9 mouse cellular contexts compared by ENCODE assay signal in genomic region chr19:47936938-47937337, GRCm38 (mm10). TPM values are rescaled to one million over a fixed set of nuclear protein-coding genes. Genes with fewer than 3 reads are reported as not detected.
DNase-seq lines count a peak whose midpoint lies in the region; ATAC-seq and TF ChIP-seq lines count a peak whose summit lies in the region.
"Had no signal": no experiment of that assay in that cellular context is flagged by ENCODE, and none has a peak within 500 bp of the region (broad histone marks: within the 10 kb centered on the region; RNA-seq: fewer than 3 reads in every experiment).

No protein-coding gene starts in this region.

- H3K4me2 ChIP-seq in CH12.LX (ENCODE audit: insufficient read depth, low read depth, poor library complexity, severe bottlenecking) = peak overlapping the region; percentile 96
- peak overlapping the region; percentile 67 for H3K4me2 ChIP-seq in hindbrain, embryonic 13.5 days

- TF ChIP-seq RAD21 in CH12.LX (IDR thresholded peaks at IDR 0.05; ENCODE audit: low read depth, low read length) = no peak

- H3K27ac ChIP-seq in CH12.LX (ENCODE audit: insufficient read depth, low read depth) = peak overlapping the region; percentile 67
- no peak overlapping the region for H3K27ac ChIP-seq in hindbrain, embryonic 13.5 days

- H3K9ac ChIP-seq in CH12.LX (ENCODE audit: insufficient read depth, low read depth) = peak overlapping the region; percentile 85
- peak overlapping the region; percentile 65; the same call in 1 of the 2 replicates for H3K9ac ChIP-seq in hindbrain, embryonic 13.5 days

- TF ChIP-seq CTCF in CH12.LX (conservative IDR thresholded peaks at IDR 0.05 in 1 of 2, IDR thresholded peaks at IDR 0.05 in 1 of 2; ENCODE audit: low read depth in 2 of 2, low read length in 2 of 2) = no peak

- H3K9me3 ChIP-seq in CH12.LX (replicated peaks; ENCODE audit: low read length) = no peaks in the 10 kb centered on the region
- no peaks in the 10 kb centered on the region for H3K9me3 ChIP-seq in hindbrain, embryonic 13.5 days
- no peaks in the 10 kb centered on the region for H3K9me3 ChIP-seq in megakaryocyte, embryonic 14.5 days

- in situ Hi-C loops in CH12.LX (cut with MboI; ENCODE audit: low pct_ligation_motif_present, low pct_unique_long_range_greater_than_20kb, low sequenced_read_pairs) = loop anchor here (25.0 kb wide), 1 partner anchor 275 kb away; no protein-coding TSS in a partner anchor

- DNase-seq in 416B (ENCODE audit: low read depth) (peak; percentile 66), CH12.LX (ENCODE audit: extremely low read depth) (no peak)
- no peak for DNase-seq in natural killer cell, adult 2 months (ENCODE audit: low spot score in 2 of 2)
- DNase-seq in right cerebral cortex, postnatal 36 days (ENCODE audit: low spot score in 2 of 2) = no peak
- DNase-seq: kidney, adult 9 months had no signal

- H3K27me3 ChIP-seq in CH12.LX (replicated peaks) = peaks cover 39% of the 10 kb centered on the region
- H3K27me3 ChIP-seq in hindbrain, embryonic 13.5 days = peaks cover 12% of the 10 kb centered on the region
- peaks cover 42% of the 10 kb centered on the region for H3K27me3 ChIP-seq in megakaryocyte, embryonic 14.5 days (replicated peaks)

- dilution Hi-C loops in CH12.LX (cut with MboI; ENCODE audit: extremely low pct_ligation_motif_present, extremely low pct_unique_long_range_greater_than_20kb, low sequenced_read_pairs) = no loop called here

- TF ChIP-seq POLR2A in CH12.LX (IDR thresholded peaks at IDR 0.05; ENCODE audit: low read depth, low read length) = no peak

- no peak for TF ChIP-seq EP300 in CH12.LX (IDR thresholded peaks at IDR 0.05; ENCODE audit: low read length)

- no peak for ATAC-seq in hindbrain, embryonic 13.5 days (ENCODE audit: low FRiP score)
- no peak for ATAC-seq in megakaryocyte-erythroid progenitor cell, adult 5-6 weeks (replicated peaks; ENCODE audit: low FRiP score, low TSS enrichment, poor library complexity, severe bottlenecking)

- H3K4me3 ChIP-seq in CH12.LX (replicated peaks in 1 of 3; ENCODE audit: low read depth in 2 of 3, low read length in 2 of 3, poor library complexity in 1 of 3) = peak overlapping the region; percentile 58 to 71 (median 68)
- peak overlapping the region; percentile 42 for H3K4me3 ChIP-seq in hindbrain, embryonic 13.5 days
- H3K4me3 ChIP-seq in megakaryocyte, embryonic 14.5 days (replicated peaks) = peak overlapping the region; percentile 89

- WGBS in hindbrain, embryonic 13.5 days = 55% methylated on average over 9 of the region's 9 CpGs

- H3K4me1 ChIP-seq in CH12.LX (ENCODE audit: control insufficient read depth in 1 of 2, insufficient read depth in 2 of 2) = peaks cover 10 to 24% of the 10 kb centered on the region in 2 experiments
- peaks cover 12% of the 10 kb centered on the region for H3K4me1 ChIP-seq in hindbrain, embryonic 13.5 days (replicated peaks)
- peaks cover 19% of the 10 kb centered on the region for H3K4me1 ChIP-seq in megakaryocyte, embryonic 14.5 days

- no peaks in the 10 kb centered on the region for H3K79me2 ChIP-seq in CH12.LX (replicated peaks; ENCODE audit: control insufficient read depth, extremely low read depth, insufficient read depth, poor library complexity, severe bottlenecking)

- no peaks in the 10 kb centered on the region for H3K36me3 ChIP-seq in CH12.LX (replicated peaks in 1 of 2; ENCODE audit: control insufficient read depth in 1 of 2, insufficient read depth in 1 of 2, low read length in 1 of 2)
- H3K36me3 ChIP-seq in hindbrain, embryonic 13.5 days = no peaks in the 10 kb centered on the region
- no peaks in the 10 kb centered on the region for H3K36me3 ChIP-seq in megakaryocyte, embryonic 14.5 days (replicated peaks; ENCODE audit: low read length)

TF ChIP-seq in CH12.LX, 34 proteins besides CTCF, POLR2A, EP300 and RAD21:
- TF ChIP-seq RCOR1 (conservative IDR thresholded peaks at IDR 0.05; ENCODE audit: low read depth, low read length) = no peak
- TF ChIP-seq UBTF (IDR thresholded peaks at IDR 0.05; ENCODE audit: low read depth, low read length) = no peak
- TF ChIP-seq ELF1 (IDR thresholded peaks at IDR 0.05; ENCODE audit: low read depth, low read length) = no peak
- TF ChIP-seq KAT2A (IDR thresholded peaks at IDR 0.05; ENCODE audit: insufficient replicate concordance, low read length) = no peak
- TF ChIP-seq BHLHE40 (IDR thresholded peaks at IDR 0.05; ENCODE audit: low read depth, low read length) = no peak
- TF ChIP-seq PAX5 (IDR thresholded peaks at IDR 0.05; ENCODE audit: low read length) = no peak
- no peak for TF ChIP-seq HCFC1 (IDR thresholded peaks at IDR 0.05; ENCODE audit: low read depth, low read length)
- TF ChIP-seq MAZ (IDR thresholded peaks at IDR 0.05; ENCODE audit: low read depth, low read length) = no peak
- TF ChIP-seq ZMIZ1 (IDR thresholded peaks at IDR 0.05; ENCODE audit: low read depth, low read length) = no peak
- no peak for TF ChIP-seq SMC3 (IDR thresholded peaks at IDR 0.05; ENCODE audit: low read depth, low read length)

RNA-seq across cellular contexts. Expression of gene Cfap58, which starts 0.5 kb away (rescaled TPM):
- total RNA-seq in CH12.LX (2012; rRNA removed) = 0.17 TPM in 1 of 2 replicates, not detected in the other
- 0.13 and 0.15 TPM in 2 replicates for total RNA-seq in CH12.LX (2014; rRNA removed)
- polyA plus RNA-seq in CH12.LX (2012; ENCODE audit: insufficient read length, low read depth) = 0.27 and 0.33 TPM in 2 replicates
- polyA plus RNA-seq in hindbrain, embryonic 13.5 days (2015; fragmentation: Nextera tagmentation; extraction: Ambion mirVana) = 0.78 and 1.3 TPM in 2 replicates
- polyA plus RNA-seq in megakaryocyte, embryonic 14.5 days (2012; ENCODE audit: insufficient read depth, low replicate concordance) = not detected in 2 replicates
- total RNA-seq in megakaryocyte-erythroid progenitor cell, adult 5-6 weeks (2014; fragmentation: Nextera tagmentation) = not detected in 2 replicates
- total RNA-seq in megakaryocyte-erythroid progenitor cell, adult 5-6 weeks (2017) = not detected in 2 replicates
- polyA plus RNA-seq: urinary bladder, adult 2 months had no signal

RNA-seq across cellular contexts. Expression of gene Itprip, which starts 17.8 kb away (rescaled TPM):
- 9.5 and 9.6 TPM in 2 replicates for total RNA-seq in CH12.LX (2012; rRNA removed)
- 10.9 and 11.8 TPM in 2 replicates for total RNA-seq in CH12.LX (2014; rRNA removed)
- 8.7 and 9.9 TPM in 2 replicates for polyA plus RNA-seq in CH12.LX (2012; ENCODE audit: insufficient read length, low read depth)
- 6.9 and 7.8 TPM in 2 replicates for polyA plus RNA-seq in hindbrain, embryonic 13.5 days (2015; fragmentation: Nextera tagmentation; extraction: Ambion mirVana)
- polyA plus RNA-seq in megakaryocyte, embryonic 14.5 days (2012; ENCODE audit: insufficient read depth, low replicate concordance) = 2.1 and 2.3 TPM in 2 replicates
- total RNA-seq in megakaryocyte-erythroid progenitor cell, adult 5-6 weeks (2014; fragmentation: Nextera tagmentation) = 6.6 and 8.8 TPM in 2 replicates
- 6.7 and 22.0 TPM in 2 replicates for total RNA-seq in megakaryocyte-erythroid progenitor cell, adult 5-6 weeks (2017)

RNA-seq across cellular contexts. Expression of gene Cfap43, which starts 17.9 kb away (rescaled TPM):
- total RNA-seq in CH12.LX (2012; rRNA removed) (2.9 and 3.2 TPM in 2 replicates), CH12.LX (2014; rRNA removed) (11.7 and 15.2 TPM in 2 replicates)
- 12.7 and 15.5 TPM in 2 replicates for polyA plus RNA-seq in CH12.LX (2012; ENCODE audit: insufficient read length, low read depth)
- polyA plus RNA-seq in hindbrain, embryonic 13.5 days (2015; fragmentation: Nextera tagmentation; extraction: Ambion mirVana) = 1.6 and 2.2 TPM in 2 replicates
- polyA plus RNA-seq in megakaryocyte, embryonic 14.5 days (2012; ENCODE audit: insufficient read depth, low replicate concordance) = not detected in 2 replicates
- 0.33 TPM in 1 of 2 replicates, not detected in the other for total RNA-seq in megakaryocyte-erythroid progenitor cell, adult 5-6 weeks (2014; fragmentation: Nextera tagmentation)
- 0.08 TPM in 1 of 2 replicates, not detected in the other for total RNA-seq in megakaryocyte-erythroid progenitor cell, adult 5-6 weeks (2017)
